Mouse (Mus musculus): Measurements from ENCODE around the gene Nin.

The Nin gene

GRCm38 (mm10) chr12:70005103-70005502, 108.4 kb downstream of the Nin start:
- no peak for DNase-seq

- DNase-seq = no peak
Measured at GRCm38 (mm10) chr12:69998186-69998983, 115.1 kb downstream of the Nin start.

GRCm38 (mm10) chr12:69995382-69995781, 118.1 kb downstream of the Nin start:
- DNase-seq = no peak

- DNase-seq = peak; percentile 88
Measured at GRCm38 (mm10) chr12:69986786-69987497, 126.6 kb downstream of the Nin start, which contains the start of gene Sav1. TSS of gene Sav1 (minus strand) at chr12:69987002.

GRCm38 (mm10) chr12:69986241-69986762, 127.2 kb downstream of the Nin start:
- DNase-seq = peak; percentile 38

- no peak for DNase-seq
Measured at GRCm38 (mm10) chr12:69985546-69985945, 128.0 kb downstream of the Nin start.

GRCm38 (mm10) chr12:69982874-69983273, 130.6 kb downstream of the Nin start:
- no peak for DNase-seq

- no peak for DNase-seq
Measured at GRCm38 (mm10) chr12:69977376-69977998, 136.0 kb downstream of the Nin start.

GRCm38 (mm10) chr12:69976688-69977087, 136.8 kb downstream of the Nin start:
- DNase-seq = no peak

GRCm38 (mm10) chr12:69973666-69974065, 139.9 kb downstream of the Nin start:
- no peak for DNase-seq

GRCm38 (mm10) chr12:69968154-69968553, 145.4 kb downstream of the Nin start:
- DNase-seq = no peak

GRCm38 (mm10) chr12:69967112-69967511, 146.4 kb downstream of the Nin start:
- no peak for DNase-seq

GRCm38 (mm10) chr12:69966071-69966470, 147.4 kb downstream of the Nin start:
- DNase-seq = no peak

GRCm38 (mm10) chr12:69965644-69966043, 147.9 kb downstream of the Nin start:
- no peak for DNase-seq

- no peak for DNase-seq
Measured at GRCm38 (mm10) chr12:69963141-69963540, 150.4 kb downstream of the Nin start.

GRCm38 (mm10) chr12:69962468-69962867, 151.0 kb downstream of the Nin start:
- peak; percentile 59 for DNase-seq
